Mouse (Mus musculus) left cerebral cortex, adult 18-20 months (tissue): ENCODE data around the gene Ly6g6d. TPM values are rescaled to one million over a fixed set of nuclear protein-coding genes. Genes with fewer than 3 reads are reported as not detected.

Experiments used
- DNase-seq, 2 experiments: peaks; one replicate each; pipeline ENCODE4 v3.0.0; 2021 to 2022; ENCODE audit warnings: low spot score in 2 of 2, mixed read lengths in 1 of 2
- total RNA-seq, 2 experiments: library from RNA; stranded (reverse); gene quantifications; 2 replicates each; pipeline ENCODE4 v1.2.3; 2021

Ly6g6d gene
- total RNA-seq, 2 experiments from 2014 or later = 0.70 to 1.0 TPM

GRCm38 (mm10) chr17:35070556-35071229 lies 7.2 kb downstream of the Ly6g6d start:
- no peak for DNase-seq

- DNase-seq = peak in 1 of 2 experiments; percentile 41
These were observed 9.5 kb downstream of the Ly6g6d start for GRCm38 (mm10) chr17:35068213-35068914.

- DNase-seq = no peak
These were observed 11.8 kb downstream of the Ly6g6d start, which contains the start of gene Mpig6b for GRCm38 (mm10) chr17:35066084-35066483. Gene Mpig6b, minus strand, starts transcription at chr17:35066184.

GRCm38 (mm10) chr17:35064951-35065947 lies 12.6 kb downstream of the Ly6g6d start, which contains the start of gene Ly6g6c:
Gene Ly6g6c, plus strand, starts transcription at chr17:35065388.
- DNase-seq = no peak

- no peak for DNase-seq
These were observed 13.4 kb downstream of the Ly6g6d start for GRCm38 (mm10) chr17:35064378-35064877.

- no peak for DNase-seq
These were observed 14.4 kb downstream of the Ly6g6d start for GRCm38 (mm10) chr17:35063466-35063865.

- DNase-seq = no peak
These were observed 16.6 kb downstream of the Ly6g6d start for GRCm38 (mm10) chr17:35061299-35061698.

GRCm38 (mm10) chr17:35060737-35061297 lies 17.0 kb downstream of the Ly6g6d start:
- no peak for DNase-seq

GRCm38 (mm10) chr17:35060071-35060470 lies 17.8 kb downstream of the Ly6g6d start:
- no peak for DNase-seq

GRCm38 (mm10) chr17:35058911-35059892 lies 18.7 kb downstream of the Ly6g6d start, which contains the start of gene Ddah2:
Gene Ddah2, plus strand, starts transcription at chr17:35059035.
- DNase-seq = peak; percentile 59 to 60

- no peak for DNase-seq
These were observed 19.5 kb downstream of the Ly6g6d start for GRCm38 (mm10) chr17:35058316-35058715.

GRCm38 (mm10) chr17:35057090-35057489 lies 20.8 kb downstream of the Ly6g6d start:
- no peak for DNase-seq

GRCm38 (mm10) chr17:35055691-35056495 lies 22.0 kb downstream of the Ly6g6d start:
- no peak for DNase-seq

GRCm38 (mm10) chr17:35052271-35052798 lies 25.5 kb downstream of the Ly6g6d start:
- no peak for DNase-seq

- DNase-seq = no peak
These were observed 26.4 kb downstream of the Ly6g6d start for GRCm38 (mm10) chr17:35051156-35052086.

- DNase-seq = no peak
These were observed 27.6 kb downstream of the Ly6g6d start for GRCm38 (mm10) chr17:35050126-35050750.

- no peak for DNase-seq
These were observed 28.3 kb downstream of the Ly6g6d start, which contains the start of gene Clic1 for GRCm38 (mm10) chr17:35049561-35050016. Gene Clic1, plus strand, starts transcription at chr17:35049966.
